1 mouse cellular context compared by ENCODE assay signal in the genomic region with DNA sequence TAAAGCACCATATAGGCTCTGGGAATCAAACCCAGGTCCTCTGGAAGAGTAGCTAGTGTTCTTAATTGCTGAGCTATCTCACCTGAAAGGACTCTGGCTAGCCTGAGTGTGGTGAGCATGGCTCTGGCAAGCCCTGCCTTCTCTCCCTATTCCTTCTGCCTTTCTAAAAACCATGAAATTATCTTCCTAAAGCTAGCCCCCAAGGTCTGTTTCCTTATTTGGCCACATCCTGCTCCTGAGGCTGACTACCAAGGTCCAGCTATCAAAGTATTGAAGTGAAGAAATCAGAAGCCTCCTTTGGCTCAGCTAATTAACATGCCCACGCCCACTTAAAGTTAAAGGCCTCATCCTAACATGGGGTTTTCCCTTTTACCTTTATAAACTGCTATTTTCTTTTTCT.
TF ChIP-seq lines count a peak whose summit lies in the region.

No protein-coding gene starts in this region.

TF ChIP-seq in MEL, 35 proteins besides CTCF, POLR2A, EP300 and RAD21:
- no peak for TF ChIP-seq ZC3H11A (IDR thresholded peaks at IDR 0.05; ENCODE audit: low read depth, low read length)
- no peak for TF ChIP-seq ZMIZ1 (IDR thresholded peaks at IDR 0.05; ENCODE audit: low read depth, low read length)
- no peak for TF ChIP-seq ZNF384 (IDR thresholded peaks at IDR 0.05; ENCODE audit: low read depth, low read length)
- no peak for TF ChIP-seq MXI1 (IDR thresholded peaks at IDR 0.05; ENCODE audit: low read depth, low read length)
- TF ChIP-seq MAX (IDR thresholded peaks at IDR 0.05; ENCODE audit: low read length) = peak; percentile 44; the same call in 1 of the 2 replicates
- TF ChIP-seq NRF1 (IDR thresholded peaks at IDR 0.05; ENCODE audit: insufficient read depth, low read depth, low read length, poor library complexity, severe bottlenecking) = no peak
- peak; percentile 85; the same call in 1 of the 2 replicates for TF ChIP-seq TBP (IDR thresholded peaks at IDR 0.05; ENCODE audit: low read depth, low read length)
- TF ChIP-seq HCFC1 (IDR thresholded peaks at IDR 0.05; ENCODE audit: low read depth, low read length) = no peak
- peak; percentile 50; the same call in 1 of the 2 replicates for TF ChIP-seq SIN3A (IDR thresholded peaks at IDR 0.05; ENCODE audit: low read length)
